Mouse (Mus musculus): Measurements from ENCODE around the gene Gm37240. TPM values are rescaled to one million over a fixed set of nuclear protein-coding genes. Genes with fewer than 3 reads are reported as not detected.

The Gm37240 gene
- polyA plus RNA-seq, 1 experiment from 2014 or later: 10.8 TPM

GRCm38 (mm10) chr3:84597996-84598734 is 1289.2 kb downstream of the Gm37240 start:
- ChIA-PET POLR2A (interaction anchor here (0.5 to 1.4 kb wide), 2 partner anchors 13 to 117 kb away, joined by 3 read pairs; no protein-coding TSS in a partner anchor), CTCF (interaction anchor here (0.9 to 2.8 kb wide), 8 partner anchors 9 to 72 kb away, joined by 3 to 9 read pairs (median 4); partner anchors contain the start of gene Arfip1)
- in situ Hi-C loops (cut with MboI; ENCODE audit: low pct_unique_long_range_greater_than_20kb): no loop called here
- no peak for DNase-seq (ENCODE audit: low read depth, low spot score)
- H3K27me3 ChIP-seq: no peaks in the 10 kb centered on the region
- TF ChIP-seq CTCF (IDR thresholded peaks at IDR 0.05): no peak
- ATAC-seq: no peak

GRCm38 (mm10) chr3:84595677-84596234 is 1291.6 kb downstream of the Gm37240 start:
- ATAC-seq (no peak), DNase-seq (ENCODE audit: low read depth, low spot score) (no peak)
- in situ Hi-C loops (cut with MboI; ENCODE audit: low pct_unique_long_range_greater_than_20kb): no loop called here
- CTCF ChIA-PET: interaction anchor here (2.1 kb wide), 1 partner anchor 12 kb away, joined by 7 read pairs; no protein-coding TSS in a partner anchor
- no peaks in the 10 kb centered on the region for H3K27me3 ChIP-seq
- no peak for TF ChIP-seq CTCF (IDR thresholded peaks at IDR 0.05)
- POLR2A ChIA-PET: interaction anchor here (0.8 kb wide), 1 partner anchor 13 kb away, joined by 3 read pairs; the partner anchor contains the start of gene Arfip1

GRCm38 (mm10) chr3:84594894-84595676 is 1292.2 kb downstream of the Gm37240 start:
- no peaks in the 10 kb centered on the region for H3K27me3 ChIP-seq
- POLR2A ChIA-PET: interaction anchor here (0.8 kb wide), 1 partner anchor 12 kb away, joined by 3 read pairs; the partner anchor contains the start of gene Arfip1
- no peak for DNase-seq (ENCODE audit: low read depth, low spot score)
- CTCF ChIA-PET: interaction anchor here (1.2 to 2.1 kb wide), 3 partner anchors 12 to 116 kb away, joined by 3 to 7 read pairs (median 3); no protein-coding TSS in a partner anchor
- in situ Hi-C loops (cut with MboI; ENCODE audit: low pct_unique_long_range_greater_than_20kb): no loop called here
- no peak for ATAC-seq
- no peak for TF ChIP-seq CTCF (IDR thresholded peaks at IDR 0.05)

- ChIA-PET CTCF (interaction anchor here (0.7 to 1.7 kb wide), 5 partner anchors 10 to 114 kb away, joined by 3 to 7 read pairs (median 3); partner anchors contain the start of gene Arfip1), POLR2A (no interaction called here)
- in situ Hi-C loops (cut with MboI; ENCODE audit: low pct_unique_long_range_greater_than_20kb): no loop called here
- ATAC-seq (no peak), DNase-seq (ENCODE audit: low read depth, low spot score) (no peak)
- no peak for TF ChIP-seq CTCF (IDR thresholded peaks at IDR 0.05)
- no peaks in the 10 kb centered on the region for H3K27me3 ChIP-seq
Measured at GRCm38 (mm10) chr3:84593274-84593673, 1294.0 kb downstream of the Gm37240 start, which contains the start of gene Tigd4. Gene Tigd4, plus strand, starts transcription at chr3:84593574.

GRCm38 (mm10) chr3:84586736-84587135 is 1300.6 kb downstream of the Gm37240 start:
- POLR2A ChIA-PET: interaction anchor here (0.5 kb wide), 1 partner anchor 271 kb away, joined by 3 read pairs; no protein-coding TSS in a partner anchor
- TF ChIP-seq CTCF (IDR thresholded peaks at IDR 0.05): no peak
- no peaks in the 10 kb centered on the region for H3K27me3 ChIP-seq
- CTCF ChIA-PET: no interaction called here
- ATAC-seq (no peak), DNase-seq (ENCODE audit: low read depth, low spot score) (no peak)
- in situ Hi-C loops (cut with MboI; ENCODE audit: low pct_unique_long_range_greater_than_20kb): no loop called here

- peak; percentile 18 for ATAC-seq
- H3K27me3 ChIP-seq: no peaks in the 10 kb centered on the region
- CTCF ChIA-PET: interaction anchor here (0.8 to 2.1 kb wide), 7 partner anchors 9 to 41 kb away, joined by 3 to 8 read pairs (median 5); partner anchors contain the start of gene Tigd4
- no peak for TF ChIP-seq CTCF (IDR thresholded peaks at IDR 0.05)
- POLR2A ChIA-PET: interaction anchor here (0.9 to 1.1 kb wide), 4 partner anchors 12 to 58 kb away, joined by 3 read pairs; no protein-coding TSS in a partner anchor
- in situ Hi-C loops (cut with MboI; ENCODE audit: low pct_unique_long_range_greater_than_20kb): no loop called here
- DNase-seq (ENCODE audit: low read depth, low spot score): no peak
Measured at GRCm38 (mm10) chr3:84582913-84583276, 1304.4 kb downstream of the Gm37240 start.

- POLR2A ChIA-PET: interaction anchor here (0.9 to 1.0 kb wide), 3 partner anchors 13 to 57 kb away, joined by 3 read pairs; no protein-coding TSS in a partner anchor
- DNase-seq (ENCODE audit: low read depth, low spot score) (peak; percentile 88), ATAC-seq (peak; percentile 93)
- no peak for TF ChIP-seq CTCF (IDR thresholded peaks at IDR 0.05)
- no peaks in the 10 kb centered on the region for H3K27me3 ChIP-seq
- in situ Hi-C loops (cut with MboI; ENCODE audit: low pct_unique_long_range_greater_than_20kb): no loop called here
- CTCF ChIA-PET: interaction anchor here (0.8 to 2.1 kb wide), 7 partner anchors 9 to 41 kb away, joined by 3 to 8 read pairs (median 5); partner anchors contain the start of gene Tigd4
Measured at GRCm38 (mm10) chr3:84582023-84582912, 1305.0 kb downstream of the Gm37240 start, which contains the start of gene Arfip1. Gene Arfip1, minus strand, starts transcription at chr3:84582625.

- ATAC-seq (no peak), DNase-seq (ENCODE audit: low read depth, low spot score) (no peak)
- ChIA-PET POLR2A (interaction anchor here (1.9 kb wide), 1 partner anchor 31 kb away, joined by 8 read pairs; no protein-coding TSS in a partner anchor), CTCF (interaction anchor here (2.6 kb wide), 1 partner anchor 236 kb away, joined by 8 read pairs; no protein-coding TSS in a partner anchor)
- H3K27me3 ChIP-seq: no peaks in the 10 kb centered on the region
- in situ Hi-C loops (cut with MboI; ENCODE audit: low pct_unique_long_range_greater_than_20kb): no loop called here
- no peak for TF ChIP-seq CTCF (IDR thresholded peaks at IDR 0.05)
Measured at GRCm38 (mm10) chr3:84581696-84582022, 1305.7 kb downstream of the Gm37240 start.

- in situ Hi-C loops (cut with MboI; ENCODE audit: low pct_unique_long_range_greater_than_20kb): no loop called here
- no peaks in the 10 kb centered on the region for H3K27me3 ChIP-seq
- POLR2A ChIA-PET: interaction anchor here (0.5 to 1.9 kb wide), 4 partner anchors 10 to 168 kb away, joined by 3 to 8 read pairs (median 4); no protein-coding TSS in a partner anchor
- CTCF ChIA-PET: interaction anchor here (0.7 to 2.6 kb wide), 7 partner anchors 8 to 268 kb away, joined by 3 to 8 read pairs (median 3); no protein-coding TSS in a partner anchor
- no peak for TF ChIP-seq CTCF (IDR thresholded peaks at IDR 0.05)
- DNase-seq (ENCODE audit: low read depth, low spot score) (no peak), ATAC-seq (no peak)
Measured at GRCm38 (mm10) chr3:84580716-84581115, 1306.6 kb downstream of the Gm37240 start.

All from Patski (cell line).